Mouse (Mus musculus) heart, embryonic 11.5 days (tissue): ENCODE data around the gene Rsrc2. TPM values are rescaled to one million over a fixed set of nuclear protein-coding genes. Genes with fewer than 3 reads are reported as not detected.
"Not testable (repeated sequence)": the region's sequence is repeated elsewhere in the genome, so short reads cannot be mapped to it uniquely, and the experiment has no call there.

Experiments used
- ATAC-seq: fragments of 200-750 bp; cut with Nextera tagmentation; replicated peaks from 2 replicates; pipeline ENCODE4 v1.8.0; 2017; ENCODE audit warnings: moderate library complexity; ENCODE audit not compliant: insufficient number of reproducible peaks, low FRiP score, low TSS enrichment
- H3K27ac ChIP-seq: fragments of 300-500 bp; sonication (generic); 2 replicates; pipeline ENCODE4 v1.5.1; 2014; ENCODE audit warnings: mild to moderate bottlenecking, low read depth, low read length
- H3K27me3 ChIP-seq: fragments of 300-500 bp; sonication (generic); 2 replicates; pipeline ENCODE4 v1.6.1; 2014; ENCODE audit warnings: mild to moderate bottlenecking, low read length, mixed read lengths; ENCODE audit not compliant: control insufficient read depth, insufficient read depth
- H3K36me3 ChIP-seq: fragments of 300-500 bp; sonication (generic); 2 replicates; pipeline ENCODE4 v1.6.1; 2014; ENCODE audit warnings: mild to moderate bottlenecking, low read length, moderate library complexity, mixed read lengths; ENCODE audit not compliant: control insufficient read depth, insufficient read depth
- H3K4me1 ChIP-seq: fragments of 300-500 bp; sonication (generic); 2 replicates; pipeline ENCODE4 v1.6.1; 2014; ENCODE audit warnings: low read length; ENCODE audit not compliant: control insufficient read depth, insufficient read depth
- H3K4me2 ChIP-seq: fragments of 300-500 bp; sonication (generic); 2 replicates; pipeline ENCODE4 v1.6.1; 2014; ENCODE audit warnings: mild to moderate bottlenecking, moderate library complexity
- H3K4me3 ChIP-seq: fragments of 300-500 bp; sonication (generic); 2 replicates; pipeline ENCODE4 v1.5.1; 2014; ENCODE audit warnings: low read depth, low read length
- H3K9ac ChIP-seq: fragments of 300-500 bp; sonication (generic); 2 replicates; pipeline ENCODE4 v1.6.1; 2014; ENCODE audit warnings: mild to moderate bottlenecking, low read depth, low read length, moderate library complexity
- H3K9me3 ChIP-seq: fragments of 300-500 bp; sonication (generic); replicated peaks from 2 replicates; pipeline ENCODE4 v1.6.1; 2016; ENCODE audit warnings: low read length; ENCODE audit not compliant: control insufficient read depth
- WGBS: fragments of 180-500 bp; shearing (Covaris S2); extraction: QIAGEN DNeasy Blood & Tissue Kit; methylation state at CpG from one replicate; pipeline ENCODE4 v1.1.7; 2014; ENCODE audit not compliant: insufficient replicate concordance; 5-methylcytosine and 5-hydroxymethylcytosine counted together
- polyA plus RNA-seq: library from polyadenylated mRNA; unstranded; fragments of >200 nt; fragmentation: Nextera tagmentation; extraction: Ambion mirVana; gene quantifications from 2 replicates; pipeline ENCODE4 v1.2.1, GENCODE M21; 2014

Rsrc2 gene
- polyA plus RNA-seq, 1 experiment from 2014 or later = 109 TPM

DNA sequence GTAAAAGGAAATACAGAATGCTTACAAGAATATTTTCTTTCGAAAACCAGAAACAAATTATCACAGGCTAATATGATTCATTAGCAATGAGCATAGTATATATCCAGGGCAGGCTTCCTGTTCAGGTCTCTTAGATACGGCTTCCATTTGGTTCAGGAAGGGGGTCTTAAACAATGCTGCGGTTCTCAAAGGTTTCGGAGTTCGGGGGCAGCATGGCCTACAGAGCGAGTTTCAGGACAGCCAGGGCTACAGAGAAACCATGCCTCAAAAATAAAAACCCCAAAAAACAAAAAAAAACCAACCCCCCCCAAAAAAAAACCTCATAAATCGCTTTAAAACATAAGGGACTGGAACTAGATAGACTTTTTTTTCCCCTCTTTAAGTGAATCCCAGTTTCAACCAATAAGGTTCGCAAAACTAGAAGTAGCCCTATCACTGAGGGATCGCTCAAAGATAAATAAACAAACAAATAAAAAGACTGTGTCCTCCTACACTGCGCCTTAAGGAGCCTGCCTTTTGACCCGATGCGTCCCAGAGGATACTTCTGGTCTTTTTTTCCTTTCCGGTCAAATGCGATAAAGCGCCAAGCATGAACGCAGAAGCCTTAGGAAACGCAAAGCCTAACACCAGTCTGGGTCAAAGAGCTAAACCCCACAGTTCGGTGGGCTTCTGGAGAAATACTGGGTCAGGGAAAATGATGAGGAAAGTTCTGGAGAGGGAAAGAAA lies 712 bp downstream of the Rsrc2 start:
- under 1% methylated on average over 18 of the region's 18 CpGs for WGBS
- Histone ChIP-seq H3K9me3 (no peaks in the 10 kb centered on the region), H3K4me3 (peak overlapping the region; percentile 64), H3K4me1 (peaks cover 10% of the 10 kb centered on the region; the same call in 1 of the 2 replicates), H3K36me3 (peaks cover 8% of the 10 kb centered on the region), H3K27ac (peak overlapping the region; percentile 99), H3K9ac (peak overlapping the region; percentile 96), H3K27me3 (no peaks in the 10 kb centered on the region), H3K4me2 (peak overlapping the region; percentile 93)
- 0 out of 2 replicates have a peak, but pooled peaks have one; percentile 6 for ATAC-seq

DNA sequence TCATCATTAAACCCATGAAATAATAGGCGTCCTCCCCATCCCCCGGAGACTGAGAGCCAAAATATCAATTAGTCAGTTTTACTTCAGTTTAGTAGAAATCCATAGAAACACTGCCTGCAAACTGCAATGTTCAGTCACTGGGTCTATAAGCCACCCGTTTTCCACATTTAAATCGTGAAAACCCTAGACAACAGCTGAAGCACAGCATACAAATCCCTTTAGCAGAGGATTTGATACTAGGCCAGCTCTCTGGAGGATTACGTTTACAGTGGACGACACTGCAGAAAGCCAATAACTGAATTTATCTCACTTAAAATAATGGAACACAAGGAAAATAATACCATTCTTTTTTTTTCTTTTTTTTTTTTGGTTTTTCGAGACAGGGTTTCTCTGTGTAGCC lies 1.6 kb downstream of the Rsrc2 start:
- Histone ChIP-seq H3K4me1 (peaks cover 10% of the 10 kb centered on the region; the same call in 1 of the 2 replicates), H3K36me3 (peaks cover 14% of the 10 kb centered on the region), H3K27me3 (no peaks in the 10 kb centered on the region), H3K9ac (peak overlapping the region; percentile 29), H3K4me3 (peak overlapping the region; percentile 64), H3K9me3 (no peaks in the 10 kb centered on the region), H3K4me2 (peak overlapping the region; percentile 93), H3K27ac (no peak overlapping the region)
- WGBS = 34% methylated on average over 7 of the region's 7 CpGs
- no peak for ATAC-seq

DNA sequence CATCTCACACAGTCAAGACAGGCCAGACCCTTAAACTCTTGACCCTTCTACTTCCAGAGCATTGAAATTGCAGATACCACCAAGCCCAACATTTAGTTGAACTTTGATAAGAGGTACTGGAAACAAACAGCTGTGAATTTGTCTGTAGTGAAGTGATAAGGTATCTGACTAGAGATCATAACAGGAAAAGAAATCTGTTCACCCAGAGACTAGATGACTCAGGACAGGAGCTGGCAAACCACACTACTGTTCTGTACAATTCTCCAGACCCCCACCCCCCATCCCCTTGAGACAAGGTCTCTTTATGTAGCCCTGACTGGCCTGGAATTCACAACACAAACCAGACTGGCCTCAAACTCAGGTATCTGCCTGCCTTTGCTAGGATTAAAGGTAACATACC lies 3.0 kb downstream of the Rsrc2 start:
- H3K27ac ChIP-seq = peak overlapping the region; percentile 29; the same call in 1 of the 2 replicates
- no peak for ATAC-seq
- H3K4me2 ChIP-seq = peak overlapping the region; percentile 93
- H3K27me3 ChIP-seq = no peaks in the 10 kb centered on the region
- H3K4me3 ChIP-seq = 0 out of 2 replicates have a peak overlapping the region, but pooled peaks have one; percentile 9
- no peak overlapping the region for H3K9ac ChIP-seq
- H3K4me1 ChIP-seq = peaks cover 10% of the 10 kb centered on the region; the same call in 1 of the 2 replicates
- no peaks in the 10 kb centered on the region for H3K9me3 ChIP-seq
- peaks cover 14% of the 10 kb centered on the region for H3K36me3 ChIP-seq

DNA sequence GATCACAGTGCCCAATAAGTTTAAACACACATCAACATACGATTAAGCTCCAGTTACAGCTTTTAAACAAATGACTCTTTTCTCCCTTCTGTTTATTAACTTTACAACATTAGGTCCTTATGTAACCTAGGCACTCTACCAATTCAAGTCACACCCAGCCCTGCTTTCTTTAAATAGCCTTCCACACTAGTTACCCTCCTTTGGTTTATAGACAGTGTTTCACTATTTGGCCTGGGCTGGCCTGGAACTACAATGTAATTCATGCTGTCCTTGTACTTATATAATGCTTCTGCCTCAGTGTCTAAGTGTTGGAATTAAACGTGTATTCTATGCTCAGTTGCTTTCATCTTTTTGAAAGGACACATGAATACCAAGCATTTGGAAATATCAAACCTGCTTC lies 4.9 kb downstream of the Rsrc2 start:
- Histone ChIP-seq H3K9me3 (no peaks in the 10 kb centered on the region), H3K9ac (no peak overlapping the region), H3K4me2 (no peak overlapping the region), H3K27ac (no peak overlapping the region), H3K4me3 (no peak overlapping the region), H3K27me3 (no peaks in the 10 kb centered on the region), H3K4me1 (peaks cover 10% of the 10 kb centered on the region; the same call in 1 of the 2 replicates), H3K36me3 (peaks cover 20% of the 10 kb centered on the region)
- 87% methylated on average over 2 of the region's 2 CpGs for WGBS
- ATAC-seq = no peak

GRCm38 (mm10) chr5:123730981-123731380 lies 18.2 kb downstream of the Rsrc2 start:
- Histone ChIP-seq H3K4me2 (no peak overlapping the region), H3K27ac (no peak overlapping the region), H3K9me3 (no peaks in the 10 kb centered on the region), H3K4me1 (no peaks in the 10 kb centered on the region), H3K36me3 (peaks cover 47% of the 10 kb centered on the region), H3K9ac (no peak overlapping the region), H3K27me3 (no peaks in the 10 kb centered on the region), H3K4me3 (no peak overlapping the region)
- no peak for ATAC-seq
- 91% methylated on average over 2 of the region's 2 CpGs for WGBS

GRCm38 (mm10) chr5:123723816-123724215 lies 25.4 kb downstream of the Rsrc2 start:
- not testable (repeated sequence) for H3K9ac ChIP-seq, H3K36me3 ChIP-seq, H3K27me3 ChIP-seq, ATAC-seq, H3K4me1 ChIP-seq, H3K9me3 ChIP-seq, H3K27ac ChIP-seq, H3K4me3 ChIP-seq, H3K4me2 ChIP-seq
- WGBS = 85% methylated on average over 7 of the region's 7 CpGs

DNA sequence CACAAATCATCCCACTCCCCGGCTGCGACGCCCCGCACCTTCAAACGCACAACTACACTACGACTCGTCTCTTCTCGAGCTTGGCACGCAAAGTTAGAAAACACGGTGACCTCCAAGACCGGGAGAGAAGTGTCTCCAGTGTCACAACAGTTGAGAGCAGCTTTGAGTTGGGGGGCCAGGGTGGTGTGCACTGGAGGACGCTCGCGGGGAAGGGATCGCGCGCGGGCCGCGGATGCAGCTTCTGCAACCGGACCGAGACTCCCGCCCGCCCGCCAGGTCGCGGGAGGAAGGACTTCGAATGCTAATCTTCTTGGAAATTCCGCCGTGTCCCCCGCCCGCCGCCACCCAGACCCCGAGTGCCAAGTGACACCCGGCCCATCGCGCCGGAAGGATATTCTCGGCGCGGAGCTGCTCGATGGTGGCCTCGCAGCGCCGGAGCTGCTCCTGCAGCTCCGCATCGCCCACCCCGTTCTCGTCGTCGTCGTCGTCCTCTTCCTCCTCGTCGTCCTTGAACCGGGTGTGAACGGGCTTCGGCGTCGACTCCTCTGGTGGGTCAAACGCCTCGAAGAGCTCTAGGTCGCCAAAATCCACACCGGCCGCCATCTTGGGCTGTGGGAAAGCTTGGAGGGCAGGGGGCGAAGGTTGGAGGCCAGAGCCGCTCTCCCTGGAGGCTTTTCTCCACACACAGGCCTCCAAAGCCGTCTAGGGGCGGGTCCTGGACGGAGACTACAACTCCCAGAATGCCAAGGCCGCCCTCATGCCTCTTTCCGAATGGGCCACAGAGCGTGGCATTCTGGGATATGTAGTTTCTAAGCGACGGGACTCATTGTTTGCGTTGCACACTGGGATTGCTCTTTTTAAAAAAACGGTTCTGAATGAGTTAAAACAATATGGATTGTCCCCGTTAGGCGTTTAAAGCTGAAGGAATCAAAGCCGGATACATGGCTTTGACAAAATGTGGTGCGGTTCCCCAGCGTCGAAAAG lies 28.6 kb downstream of the Rsrc2 start, which contains the start of gene Zcchc8:
TSS of gene Zcchc8 (minus strand) at position 773 of the 984 bp plus-strand sequence.
- H3K4me1 ChIP-seq = peaks cover 10% of the 10 kb centered on the region
- H3K27ac ChIP-seq = peak within 1 kb of the TSS; percentile 88
- H3K9me3 ChIP-seq = no peaks in the 10 kb centered on the region
- H3K36me3 ChIP-seq = peaks cover 9% of the 10 kb centered on the region; the same call in 1 of the 2 replicates
- H3K4me3 ChIP-seq = peak within 1 kb of the TSS; percentile 86
- WGBS = under 1% methylated on average over 83 of the region's 83 CpGs
- H3K9ac ChIP-seq = peak within 1 kb of the TSS; percentile 87
- H3K4me2 ChIP-seq = peak within 1 kb of the TSS; percentile 72
- ATAC-seq = peak; percentile 97
- no peaks in the 10 kb centered on the region for H3K27me3 ChIP-seq

GRCm38 (mm10) chr5:123714622-123715021 lies 34.6 kb downstream of the Rsrc2 start:
- Histone ChIP-seq H3K27me3 (no peaks in the 10 kb centered on the region), H3K4me3 (no peak overlapping the region), H3K27ac (no peak overlapping the region), H3K36me3 (peaks cover 49% of the 10 kb centered on the region), H3K9me3 (no peaks in the 10 kb centered on the region), H3K9ac (no peak overlapping the region), H3K4me2 (no peak overlapping the region), H3K4me1 (peaks cover 10% of the 10 kb centered on the region)
- ATAC-seq = no peak
- 89% methylated on average over 4 of the region's 4 CpGs for WGBS
